Mouse (Mus musculus): Measurements from ENCODE around the gene Gm8947. TPM values are rescaled to one million over a fixed set of nuclear protein-coding genes. Genes with fewer than 3 reads are reported as not detected.
"Not testable (repeated sequence)": the region's sequence is repeated elsewhere in the genome, so short reads cannot be mapped to it uniquely, and the experiment has no call there.

Gene Gm8947
- polyA plus RNA-seq (2014; fragmentation: Nextera tagmentation; extraction: Ambion mirVana), result 0.55 and 1.1 TPM in 2 replicates

GRCm38 (mm10) chr1:151192075-151192474 lies at the start of gene Gm8947:
Gene Gm8947, plus strand, starts transcription at chr1:151192376.
- not testable (repeated sequence) for ATAC-seq (replicated peaks; ENCODE audit: low FRiP score); H3K27ac ChIP-seq (ENCODE audit: low read depth, low read length); DNase-seq (ENCODE audit: low spot score); H3K4me1 ChIP-seq (replicated peaks; ENCODE audit: control insufficient read depth, insufficient read depth, low read length); H3K27me3 ChIP-seq (replicated peaks; ENCODE audit: control insufficient read depth, insufficient read depth, low read length); H3K4me2 ChIP-seq; H3K9me3 ChIP-seq (ENCODE audit: control insufficient read depth, low read length); H3K9ac ChIP-seq (ENCODE audit: low read depth, low read length); H3K4me3 ChIP-seq (ENCODE audit: low read depth, low read length); H3K36me3 ChIP-seq (ENCODE audit: control insufficient read depth, insufficient read depth, low read length)
- WGBS, result no CpG with 5 or more reads among the region's 7 CpGs

- no peak overlapping the region for H3K9ac ChIP-seq (ENCODE audit: low read depth, low read length)
- H3K36me3 ChIP-seq (ENCODE audit: control insufficient read depth, insufficient read depth, low read length), result no peaks in the 10 kb centered on the region
- no peaks in the 10 kb centered on the region for H3K9me3 ChIP-seq (ENCODE audit: control insufficient read depth, low read length)
- H3K4me1 ChIP-seq (replicated peaks; ENCODE audit: control insufficient read depth, insufficient read depth, low read length), result no peaks in the 10 kb centered on the region
- no peak overlapping the region for H3K4me2 ChIP-seq
- ATAC-seq (replicated peaks; ENCODE audit: low FRiP score), result peak; percentile 41; the same call in 1 of the 2 replicates
- WGBS, result 43% methylated on average over 6 of the region's 6 CpGs
- no peak overlapping the region for H3K27ac ChIP-seq (ENCODE audit: low read depth, low read length)
- DNase-seq (ENCODE audit: low spot score), result no peak
- H3K4me3 ChIP-seq (ENCODE audit: low read depth, low read length), result no peak overlapping the region
- no peaks in the 10 kb centered on the region for H3K27me3 ChIP-seq (replicated peaks; ENCODE audit: control insufficient read depth, insufficient read depth, low read length)
Measured at GRCm38 (mm10) chr1:151144471-151145146, 47.6 kb upstream of the Gm8947 start.

GRCm38 (mm10) chr1:151147801-151148200 lies 44.4 kb upstream of the Gm8947 start:
- Histone ChIP-seq H3K9me3 (ENCODE audit: control insufficient read depth, low read length) (no peaks in the 10 kb centered on the region), H3K4me1 (replicated peaks; ENCODE audit: control insufficient read depth, insufficient read depth, low read length) (no peaks in the 10 kb centered on the region), H3K9ac (ENCODE audit: low read depth, low read length) (no peak overlapping the region), H3K36me3 (ENCODE audit: control insufficient read depth, insufficient read depth, low read length) (no peaks in the 10 kb centered on the region), H3K27ac (ENCODE audit: low read depth, low read length) (no peak overlapping the region), H3K4me2 (no peak overlapping the region), H3K4me3 (ENCODE audit: low read depth, low read length) (no peak overlapping the region), H3K27me3 (replicated peaks; ENCODE audit: control insufficient read depth, insufficient read depth, low read length) (no peaks in the 10 kb centered on the region)
- ATAC-seq (replicated peaks; ENCODE audit: low FRiP score) (no peak), DNase-seq (ENCODE audit: low spot score) (no peak)

GRCm38 (mm10) chr1:151150211-151150610 lies 42.0 kb upstream of the Gm8947 start:
- H3K4me1 ChIP-seq (replicated peaks; ENCODE audit: control insufficient read depth, insufficient read depth, low read length), result no peaks in the 10 kb centered on the region
- DNase-seq (ENCODE audit: low spot score), result no peak
- WGBS, result 86% methylated on average over 7 of the region's 7 CpGs
- no peaks in the 10 kb centered on the region for H3K27me3 ChIP-seq (replicated peaks; ENCODE audit: control insufficient read depth, insufficient read depth, low read length)
- no peak overlapping the region for H3K4me3 ChIP-seq (ENCODE audit: low read depth, low read length)
- H3K9me3 ChIP-seq (ENCODE audit: control insufficient read depth, low read length), result no peaks in the 10 kb centered on the region
- ATAC-seq (replicated peaks; ENCODE audit: low FRiP score), result no peak
- H3K9ac ChIP-seq (ENCODE audit: low read depth, low read length), result no peak overlapping the region
- H3K4me2 ChIP-seq, result no peak overlapping the region
- H3K27ac ChIP-seq (ENCODE audit: low read depth, low read length), result no peak overlapping the region
- no peaks in the 10 kb centered on the region for H3K36me3 ChIP-seq (ENCODE audit: control insufficient read depth, insufficient read depth, low read length)

- Histone ChIP-seq H3K4me3 (ENCODE audit: low read depth, low read length) (no peak overlapping the region), H3K27me3 (replicated peaks; ENCODE audit: control insufficient read depth, insufficient read depth, low read length) (no peaks in the 10 kb centered on the region), H3K9ac (ENCODE audit: low read depth, low read length) (no peak overlapping the region), H3K4me1 (replicated peaks; ENCODE audit: control insufficient read depth, insufficient read depth, low read length) (no peaks in the 10 kb centered on the region), H3K27ac (ENCODE audit: low read depth, low read length) (no peak overlapping the region), H3K36me3 (ENCODE audit: control insufficient read depth, insufficient read depth, low read length) (no peaks in the 10 kb centered on the region), H3K4me2 (no peak overlapping the region), H3K9me3 (ENCODE audit: control insufficient read depth, low read length) (no peaks in the 10 kb centered on the region)
- WGBS, result 63% methylated on average over 2 of the region's 2 CpGs
- DNase-seq (ENCODE audit: low spot score) (no peak), ATAC-seq (replicated peaks; ENCODE audit: low FRiP score) (no peak)
Measured at GRCm38 (mm10) chr1:151151089-151151488, 41.1 kb upstream of the Gm8947 start.

GRCm38 (mm10) chr1:151153056-151153652 lies 39.0 kb upstream of the Gm8947 start:
- whole genome bisulfite sequencing, result 71% methylated on average over 6 of the region's 6 CpGs
- H3K9me3 ChIP-seq (ENCODE audit: control insufficient read depth, low read length), result no peaks in the 10 kb centered on the region
- no peaks in the 10 kb centered on the region for H3K4me1 ChIP-seq (replicated peaks; ENCODE audit: control insufficient read depth, insufficient read depth, low read length)
- no peak overlapping the region for H3K27ac ChIP-seq (ENCODE audit: low read depth, low read length)
- no peak overlapping the region for H3K4me2 ChIP-seq
- no peaks in the 10 kb centered on the region for H3K36me3 ChIP-seq (ENCODE audit: control insufficient read depth, insufficient read depth, low read length)
- H3K27me3 ChIP-seq (replicated peaks; ENCODE audit: control insufficient read depth, insufficient read depth, low read length), result no peaks in the 10 kb centered on the region
- no peak for ATAC-seq (replicated peaks; ENCODE audit: low FRiP score)
- no peak overlapping the region for H3K4me3 ChIP-seq (ENCODE audit: low read depth, low read length)
- no peak for DNase-seq (ENCODE audit: low spot score)
- H3K9ac ChIP-seq (ENCODE audit: low read depth, low read length), result no peak overlapping the region

- H3K9ac ChIP-seq (ENCODE audit: low read depth, low read length); H3K9me3 ChIP-seq (ENCODE audit: control insufficient read depth, low read length); H3K4me2 ChIP-seq; H3K36me3 ChIP-seq (ENCODE audit: control insufficient read depth, insufficient read depth, low read length); H3K4me3 ChIP-seq (ENCODE audit: low read depth, low read length); ATAC-seq (replicated peaks; ENCODE audit: low FRiP score); H3K4me1 ChIP-seq (replicated peaks; ENCODE audit: control insufficient read depth, insufficient read depth, low read length); H3K27ac ChIP-seq (ENCODE audit: low read depth, low read length); H3K27me3 ChIP-seq (replicated peaks; ENCODE audit: control insufficient read depth, insufficient read depth, low read length); DNase-seq (ENCODE audit: low spot score): not testable (repeated sequence)
- 90% methylated on average over 9 of the region's 9 CpGs for WGBS
Measured at GRCm38 (mm10) chr1:151154131-151154530, 38.0 kb upstream of the Gm8947 start.

GRCm38 (mm10) chr1:151156129-151156528 lies 36.0 kb upstream of the Gm8947 start:
- ATAC-seq (replicated peaks; ENCODE audit: low FRiP score), result no peak

More at GRCm38 (mm10) chr1:151156129-151156528, 36.0 kb upstream of the Gm8947 start:
- H3K27ac ChIP-seq (ENCODE audit: low read depth, low read length), result no peak overlapping the region
- no peak for DNase-seq (ENCODE audit: low spot score)
- H3K9me3 ChIP-seq (ENCODE audit: control insufficient read depth, low read length), result no peaks in the 10 kb centered on the region
- H3K36me3 ChIP-seq (ENCODE audit: control insufficient read depth, insufficient read depth, low read length), result no peaks in the 10 kb centered on the region
- 73% methylated on average over 3 of the region's 3 CpGs for WGBS
- H3K27me3 ChIP-seq (replicated peaks; ENCODE audit: control insufficient read depth, insufficient read depth, low read length), result no peaks in the 10 kb centered on the region
- H3K9ac ChIP-seq (ENCODE audit: low read depth, low read length), result no peak overlapping the region
- H3K4me3 ChIP-seq (ENCODE audit: low read depth, low read length), result no peak overlapping the region
- H3K4me2 ChIP-seq, result no peak overlapping the region
- no peaks in the 10 kb centered on the region for H3K4me1 ChIP-seq (replicated peaks; ENCODE audit: control insufficient read depth, insufficient read depth, low read length)
